Mouse (Mus musculus): Measurements from ENCODE around the gene Zc3h7b.

DNA sequence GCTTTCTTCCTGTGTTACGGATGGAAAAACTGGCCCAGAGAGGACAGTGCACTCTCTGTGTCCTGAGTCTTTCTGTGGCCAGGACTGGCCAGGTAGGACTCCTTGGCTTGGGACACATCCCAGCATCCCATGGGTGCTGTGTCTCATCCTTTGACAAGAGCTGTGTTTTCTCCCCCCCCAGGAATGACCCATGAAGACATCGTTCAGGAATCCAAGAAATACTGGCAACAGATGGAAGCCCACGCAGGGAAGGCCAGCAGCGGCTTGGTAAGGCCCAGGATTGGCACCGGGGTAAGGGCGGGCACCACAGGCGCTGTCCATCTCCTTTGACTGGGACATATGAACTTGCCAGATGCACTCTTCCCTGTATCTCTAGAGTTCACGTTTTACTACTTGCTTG lies 40.8 kb downstream of the Zc3h7b start:
- no peak for TF ChIP-seq GATA1 (IDR thresholded peaks at IDR 0.05; ENCODE audit: borderline replicate concordance, low read length)
- no peak for TF ChIP-seq FLI1 (IDR thresholded peaks at IDR 0.05; ENCODE audit: low read length)

All from megakaryocyte, embryonic 14.5 days (primary cell).